Mouse (Mus musculus) v-Abl transformed pro-B cells (cell line): Measurements from ENCODE around the gene Scube3.

Source experiments
- in situ Hi-C, 2 experiments: fragments of 400-800 bp; cut with MboI; formaldehyde crosslinking; loops; one replicate each; pipeline ENCODE4 v1.15.1; 2025; ENCODE audit not compliant: unreplicated experiment in 2 of 2

Scube3 gene

GRCm38 (mm10) chr17:28141771-28142699, at the start of gene Scube3:
Gene Scube3 (plus strand): TSS chr17:28142141.
- in situ Hi-C loops = no loop called here

- in situ Hi-C loops = loop anchor here (5.0 to 25.0 kb wide), 3 partner anchors 35 to 445 kb away; partner anchors contain the start of genes Armc12 (in 1 of the 2) and Clpsl2 (in 1 of the 2)
Measured at GRCm38 (mm10) chr17:28092297-28092696, 49.6 kb upstream of the Scube3 start.

- in situ Hi-C loops = loop anchor here (5.0 to 25.0 kb wide), 3 partner anchors 33 to 443 kb away; partner anchors contain the start of genes Armc12 (in 1 of the 2) and Clpsl2 (in 1 of the 2)
Measured at GRCm38 (mm10) chr17:28093837-28094236, 48.1 kb upstream of the Scube3 start.

- in situ Hi-C loops = loop anchor here in 1 of 2 experiments (25.0 kb wide), 1 partner anchor 441 kb away; the partner anchor contains the start of genes Armc12 and Clpsl2
Measured at GRCm38 (mm10) chr17:28096418-28096817, 45.5 kb upstream of the Scube3 start.

GRCm38 (mm10) chr17:28097308-28097707, 44.6 kb upstream of the Scube3 start:
- in situ Hi-C loops = loop anchor here in 1 of 2 experiments (25.0 kb wide), 1 partner anchor 440 kb away; the partner anchor contains the start of genes Armc12 and Clpsl2

GRCm38 (mm10) chr17:28099086-28099485, 42.9 kb upstream of the Scube3 start:
- in situ Hi-C loops = loop anchor here in 1 of 2 experiments (25.0 kb wide), 1 partner anchor 438 kb away; the partner anchor contains the start of genes Armc12 and Clpsl2

- in situ Hi-C loops = no loop called here
Measured at GRCm38 (mm10) chr17:28100669-28101068, 41.3 kb upstream of the Scube3 start.

GRCm38 (mm10) chr17:28101284-28101887, 40.6 kb upstream of the Scube3 start:
- in situ Hi-C loops = no loop called here

- in situ Hi-C loops = no loop called here
Measured at GRCm38 (mm10) chr17:28101902-28102319, 40.0 kb upstream of the Scube3 start.

GRCm38 (mm10) chr17:28104416-28104815, 37.5 kb upstream of the Scube3 start:
- in situ Hi-C loops = no loop called here

GRCm38 (mm10) chr17:28106352-28106751, 35.6 kb upstream of the Scube3 start:
- in situ Hi-C loops = no loop called here

- in situ Hi-C loops = no loop called here
Measured at GRCm38 (mm10) chr17:28107275-28107674, 34.7 kb upstream of the Scube3 start.

- in situ Hi-C loops = no loop called here
Measured at GRCm38 (mm10) chr17:28112266-28112665, 29.7 kb upstream of the Scube3 start.

GRCm38 (mm10) chr17:28116335-28116734, 25.6 kb upstream of the Scube3 start:
- in situ Hi-C loops = no loop called here

GRCm38 (mm10) chr17:28117451-28118209, 24.3 kb upstream of the Scube3 start:
- in situ Hi-C loops = no loop called here

- in situ Hi-C loops = no loop called here
Measured at GRCm38 (mm10) chr17:28120460-28120859, 21.5 kb upstream of the Scube3 start.

GRCm38 (mm10) chr17:28122949-28123348, 19.0 kb upstream of the Scube3 start:
- in situ Hi-C loops = no loop called here

GRCm38 (mm10) chr17:28123627-28124026, 18.3 kb upstream of the Scube3 start:
- in situ Hi-C loops = no loop called here

- in situ Hi-C loops = no loop called here
Measured at GRCm38 (mm10) chr17:28124368-28124767, 17.6 kb upstream of the Scube3 start.

GRCm38 (mm10) chr17:28129796-28130195, 12.1 kb upstream of the Scube3 start:
- in situ Hi-C loops = loop anchor here in 1 of 2 experiments (5.0 kb wide), 1 partner anchor 37 kb away; no protein-coding TSS in a partner anchor
